Comparison of ENCODE assay signal across 9 mouse cellular contexts in genomic region chr12:99050426-99050825, GRCm38 (mm10).
"Had no signal": no experiment of that assay in that cellular context is flagged by ENCODE, and none has a peak within 500 bp of the region (broad histone marks: within the 10 kb centered on the region; RNA-seq: fewer than 3 reads in every experiment).

No protein-coding gene starts in this region.

- ATAC-seq: liver, postnatal 0 days; midbrain, embryonic 15.5 days had no signal

- DNase-seq: kidney, adult 2 months; kidney, postnatal 25 days; liver, embryonic 13.5 days; liver, postnatal 0 days; lung, postnatal 14 days; right cerebral cortex, postnatal 4 days; thymus, adult 2 months; thymus, postnatal 36 days had no signal
